ENCODE assay signal across 9 mouse cellular contexts in the genomic region with DNA sequence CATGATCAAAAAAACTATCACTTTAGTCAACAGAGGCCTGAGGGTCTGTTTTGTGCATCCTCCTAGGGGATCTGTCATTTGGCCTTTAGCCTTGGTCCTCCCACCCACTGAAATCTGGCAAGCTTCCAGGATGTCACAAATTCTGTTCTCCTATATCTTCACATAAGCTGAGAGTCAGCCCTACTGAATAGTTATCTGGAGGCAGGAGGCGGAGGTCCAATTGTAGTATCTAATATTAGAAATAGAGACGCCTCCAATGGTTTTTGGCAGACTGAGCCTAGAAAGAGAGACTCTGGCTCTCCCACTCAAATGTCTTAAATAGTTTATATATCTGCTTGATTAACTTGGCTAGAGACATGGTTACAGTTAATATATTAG.
A peak's percentile ranks its signal among the peaks of the same experiment; 100 is the strongest.
DNase-seq lines count a peak whose midpoint lies in the region; ATAC-seq and TF ChIP-seq lines count a peak whose summit lies in the region.
"Had no signal": no experiment of that assay in that cellular context is flagged by ENCODE, and none has a peak within 500 bp of the region (broad histone marks: within the 10 kb centered on the region; RNA-seq: fewer than 3 reads in every experiment).

No protein-coding gene starts in this region.

- H3K27me3 ChIP-seq in forebrain, embryonic 15.5 days, result no peaks in the 10 kb centered on the region
- no peaks in the 10 kb centered on the region for H3K27me3 ChIP-seq in forebrain, embryonic 10.5 days (ENCODE audit: poor library complexity, severe bottlenecking)
- H3K27me3 ChIP-seq in liver, embryonic 11.5 days (replicated peaks; ENCODE audit: control insufficient read depth, insufficient read depth, low read length), result no peaks in the 10 kb centered on the region
- no peaks in the 10 kb centered on the region for H3K27me3 ChIP-seq in heart, embryonic 13.5 days (replicated peaks)
- no peaks in the 10 kb centered on the region for H3K27me3 ChIP-seq in lung, postnatal 0 days (replicated peaks; ENCODE audit: insufficient read depth, low read length)
- no peaks in the 10 kb centered on the region for H3K27me3 ChIP-seq in neural tube, embryonic 15.5 days (replicated peaks)
- H3K27me3 ChIP-seq: embryonic facial prominence, embryonic 12.5 days had no signal

- no peaks in the 10 kb centered on the region for H3K9me3 ChIP-seq in forebrain, embryonic 15.5 days
- H3K9me3 ChIP-seq in forebrain, embryonic 10.5 days, result no peaks in the 10 kb centered on the region
- no peaks in the 10 kb centered on the region for H3K9me3 ChIP-seq in liver, embryonic 11.5 days (ENCODE audit: control insufficient read depth, low read length)
- H3K9me3 ChIP-seq in heart, embryonic 13.5 days, result no peaks in the 10 kb centered on the region
- no peaks in the 10 kb centered on the region for H3K9me3 ChIP-seq in lung, postnatal 0 days (ENCODE audit: low read length)
- H3K9me3 ChIP-seq in neural tube, embryonic 15.5 days (replicated peaks), result no peaks in the 10 kb centered on the region
- H3K9me3 ChIP-seq: embryonic facial prominence, embryonic 12.5 days had no signal

- no peak for TF ChIP-seq EP300 in lung, postnatal 0 days (IDR thresholded peaks at IDR 0.05)

- no peak overlapping the region for H3K9ac ChIP-seq in forebrain, embryonic 15.5 days (replicated peaks)
- H3K9ac ChIP-seq in liver, embryonic 11.5 days (ENCODE audit: low read depth, low read length), result no peak overlapping the region
- no peak overlapping the region for H3K9ac ChIP-seq in heart, embryonic 13.5 days
- H3K9ac ChIP-seq in lung, postnatal 0 days (replicated peaks; ENCODE audit: low read depth), result no peak overlapping the region
- no peak overlapping the region for H3K9ac ChIP-seq in neural tube, embryonic 15.5 days (replicated peaks)
- H3K9ac ChIP-seq: embryonic facial prominence, embryonic 12.5 days had no signal

- no peak overlapping the region for H3K4me3 ChIP-seq in forebrain, embryonic 15.5 days
- H3K4me3 ChIP-seq in forebrain, embryonic 10.5 days, result no peak overlapping the region
- no peak overlapping the region for H3K4me3 ChIP-seq in liver, embryonic 11.5 days (ENCODE audit: low read depth, low read length)
- no peak overlapping the region for H3K4me3 ChIP-seq in heart, embryonic 13.5 days
- H3K4me3 ChIP-seq in lung, postnatal 0 days (ENCODE audit: low read depth, low read length), result no peak overlapping the region
- H3K4me3 ChIP-seq in neural tube, embryonic 15.5 days (replicated peaks), result no peak overlapping the region
- H3K4me3 ChIP-seq: embryonic facial prominence, embryonic 12.5 days had no signal

- H3K4me1 ChIP-seq in forebrain, embryonic 15.5 days, result 0 out of 2 replicates have a peak, but pooled peaks cover 2% of the 10 kb centered on the region
- H3K4me1 ChIP-seq in forebrain, embryonic 10.5 days, result no peaks in the 10 kb centered on the region
- no peaks in the 10 kb centered on the region for H3K4me1 ChIP-seq in liver, embryonic 11.5 days (replicated peaks; ENCODE audit: control insufficient read depth, insufficient read depth, low read length)
- peaks cover 15% of the 10 kb centered on the region for H3K4me1 ChIP-seq in heart, embryonic 13.5 days
- H3K4me1 ChIP-seq in lung, postnatal 0 days (ENCODE audit: insufficient read depth, low read depth, low read length), result no peaks in the 10 kb centered on the region
- no peaks in the 10 kb centered on the region for H3K4me1 ChIP-seq in neural tube, embryonic 15.5 days
- H3K4me1 ChIP-seq: embryonic facial prominence, embryonic 12.5 days had no signal

- no peak for DNase-seq in forebrain, embryonic 10.5 days (ENCODE audit: extremely low spot score, low spot score)
- peak; percentile 8 for DNase-seq in liver
- DNase-seq in liver, embryonic 11.5 days (ENCODE audit: low spot score), result no peak
- DNase-seq in lung, postnatal 0 days (ENCODE audit: low spot score), result peak; percentile 30

- ATAC-seq in forebrain, embryonic 15.5 days (replicated peaks), result peak; percentile 72
- ATAC-seq in liver, embryonic 11.5 days (replicated peaks; ENCODE audit: low FRiP score), result no peak
- no peak; the same call in 1 of the 2 replicates for ATAC-seq in heart, embryonic 13.5 days (ENCODE audit: extremely low read depth, insufficient number of reproducible peaks, low FRiP score, low TSS enrichment)
- 0 out of 2 replicates have a peak, but pooled peaks have one; percentile 25 for ATAC-seq in lung, postnatal 0 days
- ATAC-seq in erythroid progenitor cell, adult 5-6 weeks (replicated peaks; ENCODE audit: low FRiP score, poor library complexity, severe bottlenecking), result no peak
- no peak for ATAC-seq in neural tube, embryonic 15.5 days (ENCODE audit: low FRiP score)

- peak overlapping the region; percentile 68 for H3K27ac ChIP-seq in forebrain, embryonic 15.5 days (replicated peaks)
- no peak overlapping the region for H3K27ac ChIP-seq in forebrain, embryonic 10.5 days
- no peak overlapping the region for H3K27ac ChIP-seq in liver, embryonic 11.5 days (ENCODE audit: low read depth, low read length)
- H3K27ac ChIP-seq in heart, embryonic 13.5 days (replicated peaks), result peak overlapping the region; percentile 25; the same call in 1 of the 2 replicates
- no peak overlapping the region for H3K27ac ChIP-seq in lung, postnatal 0 days (ENCODE audit: low read length)
- no peak overlapping the region for H3K27ac ChIP-seq in neural tube, embryonic 15.5 days (replicated peaks)
- H3K27ac ChIP-seq: embryonic facial prominence, embryonic 12.5 days had no signal

- H3K36me3 ChIP-seq in forebrain, embryonic 15.5 days, result no peaks in the 10 kb centered on the region
- no peaks in the 10 kb centered on the region for H3K36me3 ChIP-seq in forebrain, embryonic 10.5 days (replicated peaks)
- H3K36me3 ChIP-seq in liver, embryonic 11.5 days (ENCODE audit: control insufficient read depth, insufficient read depth, low read length), result no peaks in the 10 kb centered on the region
- no peaks in the 10 kb centered on the region for H3K36me3 ChIP-seq in heart, embryonic 13.5 days
- no peaks in the 10 kb centered on the region for H3K36me3 ChIP-seq in lung, postnatal 0 days (ENCODE audit: insufficient read depth, low read length)
- no peaks in the 10 kb centered on the region for H3K36me3 ChIP-seq in neural tube, embryonic 15.5 days
- H3K36me3 ChIP-seq: embryonic facial prominence, embryonic 12.5 days had no signal

- no peak for TF ChIP-seq CTCF in lung, postnatal 0 days (IDR thresholded peaks at IDR 0.05)

- H3K4me2 ChIP-seq in forebrain, embryonic 15.5 days (replicated peaks), result no peak overlapping the region
- no peak overlapping the region for H3K4me2 ChIP-seq in liver, embryonic 11.5 days
- no peak overlapping the region for H3K4me2 ChIP-seq in heart, embryonic 13.5 days
- no peak overlapping the region for H3K4me2 ChIP-seq in lung, postnatal 0 days (replicated peaks; ENCODE audit: low read depth, low read length)
- H3K4me2 ChIP-seq in neural tube, embryonic 15.5 days, result no peak overlapping the region
- H3K4me2 ChIP-seq: embryonic facial prominence, embryonic 12.5 days had no signal

- 65% methylated on average over 2 of the region's 2 CpGs for WGBS in forebrain, embryonic 15.5 days
- WGBS in forebrain, embryonic 10.5 days, result 89% methylated on average over 2 of the region's 2 CpGs
- WGBS in liver, embryonic 11.5 days, result 83% methylated on average over 2 of the region's 2 CpGs
- 19% methylated on average over 2 of the region's 2 CpGs for WGBS in heart, embryonic 13.5 days
- 53% methylated on average over 2 of the region's 2 CpGs for WGBS in lung, postnatal 0 days
- 86% methylated on average over 2 of the region's 2 CpGs for WGBS in neural tube, embryonic 15.5 days

Comparison
In these comparisons a context has a peak if more than half of its experiments do, and no peak if none do; other contexts are left out.
1. H3K27ac ChIP-seq: peak in forebrain, embryonic 15.5 days (single experiment) and heart, embryonic 13.5 days (single experiment); none in forebrain, embryonic 10.5 days (single experiment), liver, embryonic 11.5 days (single experiment), lung, postnatal 0 days (single experiment) and neural tube, embryonic 15.5 days (single experiment).
2. DNase-seq: peak in liver (single experiment) and lung, postnatal 0 days (single experiment); none in forebrain, embryonic 10.5 days (single experiment) and liver, embryonic 11.5 days (single experiment).
3. ATAC-seq: peak in forebrain, embryonic 15.5 days (single experiment) and lung, postnatal 0 days (single experiment); none in liver, embryonic 11.5 days (single experiment), heart, embryonic 13.5 days (single experiment), erythroid progenitor cell, adult 5-6 weeks (single experiment) and neural tube, embryonic 15.5 days (single experiment).